In genomic region chr13:100616181-100617087, GRCm38 (mm10) we compare ENCODE assay signal across 7 mouse cellular contexts. TPM values are rescaled to one million over a fixed set of nuclear protein-coding genes. Genes with fewer than 3 reads are reported as not detected.
DNase-seq lines count a peak whose midpoint lies in the region; ATAC-seq lines count a peak whose summit lies in the region.

TSS of gene Marveld2 (minus strand) at chr13:100616971.

- H3K4me2 ChIP-seq in intestine, embryonic 14.5 days (ENCODE audit: low read length): peak within 1 kb of the TSS; percentile 76
- peak within 1 kb of the TSS; percentile 98 for H3K4me2 ChIP-seq in limb, embryonic 12.5 days
- peak within 1 kb of the TSS; percentile 94 for H3K4me2 ChIP-seq in midbrain, embryonic 11.5 days

- DNase-seq in adrenal gland, adult 2 months: peak; percentile 54
- peak; percentile 72 to 81 for DNase-seq in cerebellum, postnatal 14 days
- DNase-seq in gastrocnemius, postnatal 14 days: peak; percentile 44
- peak; percentile 78 for DNase-seq in intestine, embryonic 14.5 days (ENCODE audit: low spot score)
- peak; percentile 91 for DNase-seq in midbrain, embryonic 11.5 days (ENCODE audit: low spot score, missing footprints)
- peak; percentile 34 for DNase-seq in spleen, adult 12 weeks (ENCODE audit: low spot score)

- H3K9ac ChIP-seq in intestine, embryonic 14.5 days (ENCODE audit: low read length): peak within 1 kb of the TSS; percentile 60
- peak within 1 kb of the TSS; percentile 64 for H3K9ac ChIP-seq in limb, embryonic 12.5 days (replicated peaks)
- H3K9ac ChIP-seq in midbrain, embryonic 11.5 days (ENCODE audit: low read length): peak within 1 kb of the TSS; percentile 64

- H3K27me3 ChIP-seq in intestine, embryonic 14.5 days (replicated peaks; ENCODE audit: control insufficient read depth, insufficient read depth, low read length): no peaks in the 10 kb centered on the region; the same call in 1 of the 2 replicates
- peaks cover 22% of the 10 kb centered on the region for H3K27me3 ChIP-seq in limb, embryonic 12.5 days
- peaks cover 11% of the 10 kb centered on the region; the same call in 1 of the 2 replicates for H3K27me3 ChIP-seq in midbrain, embryonic 11.5 days (ENCODE audit: control insufficient read depth, insufficient read depth, low read length)

- WGBS in intestine, embryonic 14.5 days: 2% methylated on average over 76 of the region's 77 CpGs
- 2% methylated on average over 75 of the region's 77 CpGs for WGBS in limb, embryonic 12.5 days
- 2% methylated on average over 61 of the region's 77 CpGs for WGBS in midbrain, embryonic 11.5 days

- peak within 1 kb of the TSS; percentile 57; the same call in 1 of the 2 replicates for H3K27ac ChIP-seq in intestine, embryonic 14.5 days (ENCODE audit: low read depth)
- no peak within 1 kb of the TSS for H3K27ac ChIP-seq in limb, embryonic 12.5 days
- no peak within 1 kb of the TSS for H3K27ac ChIP-seq in midbrain, embryonic 11.5 days (ENCODE audit: low read depth, low read length)

- H3K9me3 ChIP-seq in intestine, embryonic 14.5 days (ENCODE audit: control insufficient read depth, low read length): no peaks in the 10 kb centered on the region
- no peaks in the 10 kb centered on the region for H3K9me3 ChIP-seq in limb, embryonic 12.5 days
- H3K9me3 ChIP-seq in midbrain, embryonic 11.5 days (ENCODE audit: control insufficient read depth, low read length): no peaks in the 10 kb centered on the region

- intact Hi-C loops in gastrocnemius, postnatal 14 days (cut with DNase I; ENCODE audit: low total_unique reads): no loop called here

- peak; percentile 90 for ATAC-seq in intestine, embryonic 14.5 days (replicated peaks; ENCODE audit: low FRiP score, low TSS enrichment, low read depth)
- no peak; the same call in 1 of the 2 replicates for ATAC-seq in limb, embryonic 12.5 days (ENCODE audit: insufficient number of reproducible peaks, insufficient read depth, low FRiP score, low TSS enrichment, low read depth)
- ATAC-seq in midbrain, embryonic 11.5 days (ENCODE audit: low FRiP score): peak; percentile 58; the same call in 1 of the 2 replicates

- H3K4me1 ChIP-seq in intestine, embryonic 14.5 days (replicated peaks; ENCODE audit: control insufficient read depth, insufficient read depth, low read length): peaks cover 3% of the 10 kb centered on the region; the same call in 1 of the 2 replicates
- peaks cover 8% of the 10 kb centered on the region; the same call in 1 of the 2 replicates for H3K4me1 ChIP-seq in limb, embryonic 12.5 days (replicated peaks)
- peaks cover 4% of the 10 kb centered on the region; the same call in 1 of the 2 replicates for H3K4me1 ChIP-seq in midbrain, embryonic 11.5 days (ENCODE audit: control insufficient read depth, insufficient read depth, low read length)

- H3K36me3 ChIP-seq in intestine, embryonic 14.5 days (ENCODE audit: control insufficient read depth, insufficient read depth, low read length): peaks cover 35% of the 10 kb centered on the region
- H3K36me3 ChIP-seq in limb, embryonic 12.5 days: peaks cover 34% of the 10 kb centered on the region
- H3K36me3 ChIP-seq in midbrain, embryonic 11.5 days (ENCODE audit: control insufficient read depth, insufficient read depth, low read length): no peaks in the 10 kb centered on the region; the same call in 1 of the 2 replicates

- peak within 1 kb of the TSS; percentile 53 for H3K4me3 ChIP-seq in intestine, embryonic 14.5 days (ENCODE audit: low read depth, low read length)
- H3K4me3 ChIP-seq in limb, embryonic 12.5 days (replicated peaks): peak within 1 kb of the TSS; percentile 64
- peak within 1 kb of the TSS; percentile 55 for H3K4me3 ChIP-seq in midbrain, embryonic 11.5 days (ENCODE audit: low read depth, low read length)

RNA-seq across cellular contexts. Expression of gene Marveld2, which starts in this region (rescaled TPM):
- total RNA-seq in adrenal gland, adult 2 months (2021): under 1 TPM; 0.32 to 0.55 TPM
- 0.25 and 0.30 TPM in 2 replicates for polyA plus RNA-seq in adrenal gland, adult 2 months (2012; rRNA removed)
- under 1 TPM; 0.35 to 0.86 TPM for total RNA-seq in gastrocnemius, postnatal 14 days (2021)
- 24.0 and 25.6 TPM in 2 replicates for polyA plus RNA-seq in intestine, embryonic 14.5 days (2014; fragmentation: Nextera tagmentation; extraction: Ambion mirVana)
- 2.9 and 3.4 TPM in 2 replicates for polyA plus RNA-seq in limb, embryonic 12.5 days (2016; fragmentation: Nextera tagmentation; extraction: Ambion mirVana)
- 1.4 and 1.7 TPM in 2 replicates for polyA plus RNA-seq in midbrain, embryonic 11.5 days (2014; fragmentation: Nextera tagmentation; extraction: Ambion mirVana)

Comparison
In these comparisons a context has a peak if more than half of its experiments do, and no peak if none do; other contexts are left out.
1. Peak in DNase-seq in adrenal gland, adult 2 months; RNA of the gene not detected or under 1 TPM.
2. Peak in DNase-seq in gastrocnemius, postnatal 14 days; RNA of the gene not detected or under 1 TPM.
3. DNase-seq: peak in every context shown above with its lines; median percentile 91 in midbrain, embryonic 11.5 days; 78 in intestine, embryonic 14.5 days; 76 in cerebellum, postnatal 14 days; 54 in adrenal gland, adult 2 months; 44 in gastrocnemius, postnatal 14 days; 34 in spleen, adult 12 weeks.